ENCODE assay signal across 11 mouse cellular contexts in the genomic region with DNA sequence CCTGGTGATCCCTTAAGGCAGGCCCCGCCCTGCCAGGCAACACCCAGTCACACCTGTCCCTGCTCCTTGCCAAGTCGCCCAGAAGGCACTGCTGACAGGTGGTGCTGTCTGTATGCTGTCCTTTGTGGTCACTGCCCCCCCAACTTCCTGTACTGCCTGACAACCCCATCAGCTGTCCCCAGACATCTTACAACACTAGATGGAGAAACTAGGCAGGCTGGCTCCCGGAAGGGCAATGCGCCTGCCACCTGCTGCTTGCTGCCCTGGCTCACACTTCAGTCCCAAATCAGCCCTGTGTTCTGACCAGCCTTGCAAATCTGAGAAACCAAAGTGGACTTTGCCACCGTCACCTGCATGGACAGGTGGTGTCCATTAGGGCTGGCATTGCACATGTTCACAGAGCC. TPM values are rescaled to one million over a fixed set of nuclear protein-coding genes. Genes with fewer than 3 reads are reported as not detected.
DNase-seq lines count a peak whose midpoint lies in the region; ATAC-seq lines count a peak whose summit lies in the region.
"Had no signal": no experiment of that assay in that cellular context is flagged by ENCODE, and none has a peak within 500 bp of the region (broad histone marks: within the 10 kb centered on the region; RNA-seq: fewer than 3 reads in every experiment).

No protein-coding gene starts in this region.

- no peak overlapping the region for H3K4me3 ChIP-seq in liver, embryonic 13.5 days (replicated peaks)
- H3K4me3 ChIP-seq in limb, embryonic 13.5 days, result no peak overlapping the region
- H3K4me3 ChIP-seq: embryonic facial prominence, embryonic 12.5 days; heart, embryonic 13.5 days had no signal

- H3K27me3 ChIP-seq in liver, embryonic 13.5 days, result peaks cover 19% of the 10 kb centered on the region
- no peaks in the 10 kb centered on the region for H3K27me3 ChIP-seq in limb, embryonic 13.5 days
- H3K27me3 ChIP-seq: embryonic facial prominence, embryonic 12.5 days; heart, embryonic 13.5 days had no signal

- no peak for ATAC-seq in liver, embryonic 13.5 days (ENCODE audit: low read depth)
- peak; percentile 33; the same call in 1 of the 2 replicates for ATAC-seq in limb, embryonic 13.5 days (ENCODE audit: low FRiP score, low read depth)

- 69% methylated on average over 5 of the region's 5 CpGs for WGBS in liver, embryonic 13.5 days (ENCODE audit: insufficient replicate concordance)
- 85% methylated on average over 5 of the region's 5 CpGs for WGBS in limb, embryonic 13.5 days

- no peaks in the 10 kb centered on the region for H3K9me3 ChIP-seq in liver, embryonic 13.5 days (replicated peaks)
- no peaks in the 10 kb centered on the region for H3K9me3 ChIP-seq in limb, embryonic 13.5 days
- H3K9me3 ChIP-seq: embryonic facial prominence, embryonic 12.5 days; heart, embryonic 13.5 days had no signal

- H3K36me3 ChIP-seq in liver, embryonic 13.5 days, result peaks cover 38% of the 10 kb centered on the region
- peaks cover 50% of the 10 kb centered on the region for H3K36me3 ChIP-seq in limb, embryonic 13.5 days

- no peak for DNase-seq in liver, embryonic 13.5 days
- no peak for DNase-seq in liver
- DNase-seq in cerebellum, postnatal 14 days, result peak; percentile 76 to 81
- DNase-seq in thymus, postnatal 25 days, result peak; percentile 61
- no peak for DNase-seq in urinary bladder, postnatal 14 days (ENCODE audit: low spot score)
- DNase-seq in heart, adult 9 months (ENCODE audit: low spot score in 2 of 2), result no peak
- no peak for DNase-seq in spleen, adult 12 weeks (ENCODE audit: low spot score)
- DNase-seq: adrenal gland, postnatal 10 days had no signal

- peak overlapping the region; percentile 18 for H3K27ac ChIP-seq in liver, embryonic 13.5 days
- H3K27ac ChIP-seq in limb, embryonic 13.5 days, result no peak overlapping the region; the same call in 1 of the 2 replicates
- H3K27ac ChIP-seq: embryonic facial prominence, embryonic 12.5 days; heart, embryonic 13.5 days had no signal

- H3K9ac ChIP-seq in liver, embryonic 13.5 days, result no peak overlapping the region
- H3K9ac ChIP-seq in limb, embryonic 13.5 days, result peak overlapping the region; percentile 43; the same call in 1 of the 2 replicates
- H3K9ac ChIP-seq: embryonic facial prominence, embryonic 12.5 days; heart, embryonic 13.5 days had no signal

- no peak overlapping the region for H3K4me2 ChIP-seq in liver, embryonic 13.5 days
- H3K4me2 ChIP-seq in limb, embryonic 13.5 days (replicated peaks), result no peak overlapping the region
- H3K4me2 ChIP-seq: embryonic facial prominence, embryonic 12.5 days; heart, embryonic 13.5 days had no signal

- H3K4me1 ChIP-seq in liver, embryonic 13.5 days (replicated peaks), result peaks cover 54% of the 10 kb centered on the region
- peaks cover 17% of the 10 kb centered on the region for H3K4me1 ChIP-seq in limb, embryonic 13.5 days

RNA-seq across cellular contexts. Expression of gene Lmnb2, which starts 3.8 kb away (rescaled TPM):
- polyA plus RNA-seq in liver, embryonic 13.5 days (2015; fragmentation: Nextera tagmentation; extraction: Ambion mirVana), result 14.0 and 15.4 TPM in 2 replicates
- polyA plus RNA-seq in limb, embryonic 13.5 days (2015; fragmentation: Nextera tagmentation; extraction: Ambion mirVana), result 54.6 and 63.2 TPM in 2 replicates

RNA-seq across cellular contexts. Expression of gene Timm13, which starts 13.5 kb away (rescaled TPM):
- 249 and 266 TPM in 2 replicates for polyA plus RNA-seq in liver, embryonic 13.5 days (2015; fragmentation: Nextera tagmentation; extraction: Ambion mirVana)
- 306 and 335 TPM in 2 replicates for polyA plus RNA-seq in limb, embryonic 13.5 days (2015; fragmentation: Nextera tagmentation; extraction: Ambion mirVana)

RNA-seq across cellular contexts. Expression of gene Gadd45b, which starts 15.6 kb away (rescaled TPM):
- polyA plus RNA-seq in liver, embryonic 13.5 days (2015; fragmentation: Nextera tagmentation; extraction: Ambion mirVana), result 1.6 and 1.8 TPM in 2 replicates
- polyA plus RNA-seq in limb, embryonic 13.5 days (2015; fragmentation: Nextera tagmentation; extraction: Ambion mirVana), result 32.3 and 32.7 TPM in 2 replicates

RNA-seq across cellular contexts. Expression of gene Tmprss9, which starts 42.6 kb away (rescaled TPM):
- 0.05 TPM in 1 of 2 replicates, not detected in the other for polyA plus RNA-seq in liver, embryonic 13.5 days (2015; fragmentation: Nextera tagmentation; extraction: Ambion mirVana)
- 0.06 and 0.08 TPM in 2 replicates for polyA plus RNA-seq in limb, embryonic 13.5 days (2015; fragmentation: Nextera tagmentation; extraction: Ambion mirVana)

RNA-seq across cellular contexts. Expression of gene Sppl2b, which starts 59.2 kb away (rescaled TPM):
- 56.8 and 58.9 TPM in 2 replicates for polyA plus RNA-seq in liver, embryonic 13.5 days (2015; fragmentation: Nextera tagmentation; extraction: Ambion mirVana)
- polyA plus RNA-seq in limb, embryonic 13.5 days (2015; fragmentation: Nextera tagmentation; extraction: Ambion mirVana), result 49.0 and 54.1 TPM in 2 replicates

Comparison
In these comparisons a context has a peak if more than half of its experiments do, and no peak if none do; other contexts are left out.
1. DNase-seq: peak in cerebellum, postnatal 14 days (2 of 2) and thymus, postnatal 25 days (single experiment); none in liver, embryonic 13.5 days (single experiment), liver (single experiment), urinary bladder, postnatal 14 days (single experiment), heart, adult 9 months (0 of 2) and spleen, adult 12 weeks (single experiment).
2. RNA of gene Gadd45b, which starts 15.6 kb away (polyA plus RNA-seq): 32.3 to 32.7 TPM in limb, embryonic 13.5 days; 1.6 to 1.8 TPM in liver, embryonic 13.5 days; every median in the first group is over 10 times any median in the second.